Mouse (Mus musculus): Measurements from ENCODE around the gene Kcnh4.

DNA sequence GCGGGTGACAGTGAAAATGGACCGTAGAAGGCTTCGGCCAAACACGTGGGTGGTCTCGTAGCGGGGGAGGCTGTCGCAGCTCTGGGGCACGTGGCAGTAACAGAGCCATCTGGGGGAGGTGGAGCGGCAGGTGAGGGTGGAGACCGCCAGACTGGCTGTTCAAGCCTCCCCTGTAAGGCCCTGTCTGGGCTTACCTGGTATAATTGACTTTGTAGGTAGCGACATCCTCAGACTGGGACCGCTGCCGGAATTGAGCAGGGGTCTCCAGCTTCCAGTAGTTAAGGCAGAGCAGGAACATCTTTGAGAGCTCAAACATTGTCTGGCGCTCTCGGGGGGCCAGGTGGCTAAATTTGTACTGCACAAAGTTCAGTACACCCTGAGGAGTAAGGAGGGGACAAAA lies 49.2 kb downstream of the Kcnh4 start:
- no peak for TF ChIP-seq TAL1 (IDR thresholded peaks at IDR 0.05; ENCODE audit: low read length)
- TF ChIP-seq GATA1 (IDR thresholded peaks at IDR 0.05; ENCODE audit: low read length) = no peak
